Mouse (Mus musculus) embryonic fibroblast, embryonic 13.5 days (primary cell): ENCODE measurements around the gene Nlrc5. TPM values are rescaled to one million over a fixed set of nuclear protein-coding genes. Genes with fewer than 3 reads are reported as not detected.

ENCODE experiments used
- H3K27ac ChIP-seq: 2 replicates; pipeline ENCODE4 v1.5.1; 2012; ENCODE audit warnings: low read length, control low read depth, inconsistent platforms; ENCODE audit not compliant: insufficient read depth
- H3K4me1 ChIP-seq: 2 replicates; pipeline ENCODE4 v1.6.1; 2011; ENCODE audit warnings: low read length; ENCODE audit not compliant: control insufficient read depth, insufficient read depth
- H3K4me3 ChIP-seq: 2 replicates; pipeline ENCODE4 v1.5.1; 2011; ENCODE audit warnings: mild to moderate bottlenecking, control low read depth, low read length; ENCODE audit not compliant: insufficient read depth
- CTCF ChIP-seq: IDR thresholded peaks from 2 replicates; pipeline ENCODE4 v1.5.1; 2011; ENCODE audit warnings: mild to moderate bottlenecking, control low read depth, low read length, moderate library complexity, borderline replicate concordance; ENCODE audit not compliant: insufficient read depth
- POLR2A ChIP-seq: IDR thresholded peaks from 2 replicates; pipeline ENCODE4 v1.6.1; 2011; ENCODE audit warnings: low read depth, mild to moderate bottlenecking, control low read depth, low read length, moderate library complexity
- polyA plus RNA-seq: library from polyadenylated mRNA; stranded (reverse); fragments of >200 nt; gene quantifications from 2 replicates; pipeline ENCODE4 v1.2.4, GENCODE M21; 2011; ENCODE audit warnings: low read depth; ENCODE audit not compliant: missing spikeins, insufficient read length

Gene Nlrc5
- polyA plus RNA-seq, 1 experiment: 6.2 TPM

GRCm38 (mm10) chr8:94476846-94477245, 42.7 kb downstream of the Nlrc5 start:
- H3K4me3 ChIP-seq: no peak overlapping the region
- no peak for TF ChIP-seq POLR2A
- no peak for TF ChIP-seq CTCF
- H3K4me1 ChIP-seq: no peaks in the 10 kb centered on the region
- no peak overlapping the region for H3K27ac ChIP-seq

GRCm38 (mm10) chr8:94482051-94482450, 47.9 kb downstream of the Nlrc5 start:
- Histone ChIP-seq H3K4me3 (no peak overlapping the region), H3K27ac (no peak overlapping the region), H3K4me1 (no peaks in the 10 kb centered on the region)
- TF ChIP-seq CTCF (no peak), POLR2A (no peak)

- no peak for TF ChIP-seq POLR2A
- TF ChIP-seq CTCF: no peak
- H3K4me1 ChIP-seq: no peaks in the 10 kb centered on the region
- no peak overlapping the region for H3K4me3 ChIP-seq
- no peak overlapping the region for H3K27ac ChIP-seq
These were observed 51.1 kb downstream of the Nlrc5 start for GRCm38 (mm10) chr8:94485288-94485687.

GRCm38 (mm10) chr8:94485882-94486281, 51.7 kb downstream of the Nlrc5 start:
- Histone ChIP-seq H3K27ac (no peak overlapping the region), H3K4me1 (no peaks in the 10 kb centered on the region), H3K4me3 (no peak overlapping the region)
- TF ChIP-seq CTCF (no peak), POLR2A (no peak)

GRCm38 (mm10) chr8:94488016-94488415, 53.9 kb downstream of the Nlrc5 start:
- Histone ChIP-seq H3K27ac (no peak overlapping the region), H3K4me3 (no peak overlapping the region), H3K4me1 (no peaks in the 10 kb centered on the region)
- no peak for TF ChIP-seq CTCF
- TF ChIP-seq POLR2A: no peak

- Histone ChIP-seq H3K4me3 (no peak overlapping the region), H3K27ac (no peak overlapping the region), H3K4me1 (no peaks in the 10 kb centered on the region)
- TF ChIP-seq POLR2A: no peak
- TF ChIP-seq CTCF: no peak
These were observed 55.8 kb downstream of the Nlrc5 start for GRCm38 (mm10) chr8:94489809-94490483.

- no peak overlapping the region for H3K4me3 ChIP-seq
- no peak overlapping the region for H3K27ac ChIP-seq
- no peaks in the 10 kb centered on the region for H3K4me1 ChIP-seq
- TF ChIP-seq CTCF (peak; percentile 76), POLR2A (no peak)
These were observed 58.0 kb downstream of the Nlrc5 start for GRCm38 (mm10) chr8:94492021-94492681.

GRCm38 (mm10) chr8:94493240-94493639, 59.1 kb downstream of the Nlrc5 start:
- Histone ChIP-seq H3K27ac (no peak overlapping the region), H3K4me3 (no peak overlapping the region), H3K4me1 (no peaks in the 10 kb centered on the region)
- TF ChIP-seq POLR2A (no peak), CTCF (no peak)

GRCm38 (mm10) chr8:94515430-94516208, 81.5 kb downstream of the Nlrc5 start:
- H3K27ac ChIP-seq: no peak overlapping the region
- H3K4me3 ChIP-seq: no peak overlapping the region
- no peaks in the 10 kb centered on the region; the same call in 1 of the 2 replicates for H3K4me1 ChIP-seq
- TF ChIP-seq CTCF: no peak
- TF ChIP-seq POLR2A: no peak
